Mouse (Mus musculus): ENCODE results near the gene R3hdml. TPM values are rescaled to one million over a fixed set of nuclear protein-coding genes. Genes with fewer than 3 reads are reported as not detected.

The R3hdml gene
- polyA plus RNA-seq, 1 experiment from 2014 or later = 0.29 TPM

GRCm38 (mm10) chr2:163541568-163542182, 49.6 kb downstream of the R3hdml start:
- Histone ChIP-seq H3K4me1 (replicated peaks; ENCODE audit: control insufficient read depth, insufficient read depth, low read length) (no peaks in the 10 kb centered on the region), H3K27me3 (ENCODE audit: control insufficient read depth, insufficient read depth, low read length) (no peaks in the 10 kb centered on the region), H3K36me3 (replicated peaks; ENCODE audit: control insufficient read depth, insufficient read depth) (no peaks in the 10 kb centered on the region), H3K4me3 (replicated peaks; ENCODE audit: low read length) (no peak overlapping the region), H3K9me3 (ENCODE audit: control insufficient read depth, low read length) (no peaks in the 10 kb centered on the region), H3K9ac (no peak overlapping the region), H3K27ac (no peak overlapping the region), H3K4me2 (replicated peaks) (no peak overlapping the region)
- WGBS = 82% methylated on average over 10 of the region's 10 CpGs
- ATAC-seq (ENCODE audit: low FRiP score) (no peak), DNase-seq (ENCODE audit: low spot score) (no peak)

GRCm38 (mm10) chr2:163542674-163543073, 50.6 kb downstream of the R3hdml start:
- 89% methylated on average over 10 of the region's 10 CpGs for WGBS
- ATAC-seq (ENCODE audit: low FRiP score) (no peak), DNase-seq (ENCODE audit: low spot score) (no peak)
- H3K9me3 ChIP-seq (ENCODE audit: control insufficient read depth, low read length) = no peaks in the 10 kb centered on the region
- H3K4me1 ChIP-seq (replicated peaks; ENCODE audit: control insufficient read depth, insufficient read depth, low read length) = no peaks in the 10 kb centered on the region
- no peak overlapping the region for H3K27ac ChIP-seq
- no peak overlapping the region for H3K4me2 ChIP-seq (replicated peaks)
- H3K27me3 ChIP-seq (ENCODE audit: control insufficient read depth, insufficient read depth, low read length) = no peaks in the 10 kb centered on the region
- no peaks in the 10 kb centered on the region for H3K36me3 ChIP-seq (replicated peaks; ENCODE audit: control insufficient read depth, insufficient read depth)
- no peak overlapping the region for H3K9ac ChIP-seq
- no peak overlapping the region for H3K4me3 ChIP-seq (replicated peaks; ENCODE audit: low read length)

- Histone ChIP-seq H3K9ac (no peak overlapping the region), H3K27ac (no peak overlapping the region), H3K36me3 (replicated peaks; ENCODE audit: control insufficient read depth, insufficient read depth) (no peaks in the 10 kb centered on the region), H3K27me3 (ENCODE audit: control insufficient read depth, insufficient read depth, low read length) (no peaks in the 10 kb centered on the region), H3K4me3 (replicated peaks; ENCODE audit: low read length) (no peak overlapping the region), H3K4me2 (replicated peaks) (no peak overlapping the region), H3K9me3 (ENCODE audit: control insufficient read depth, low read length) (no peaks in the 10 kb centered on the region), H3K4me1 (replicated peaks; ENCODE audit: control insufficient read depth, insufficient read depth, low read length) (no peaks in the 10 kb centered on the region)
- WGBS = 78% methylated on average over 14 of the region's 14 CpGs
- ATAC-seq (ENCODE audit: low FRiP score) = no peak
- no peak for DNase-seq (ENCODE audit: low spot score)
Measured at GRCm38 (mm10) chr2:163546623-163547318, 54.7 kb downstream of the R3hdml start.

- Histone ChIP-seq H3K27me3 (ENCODE audit: control insufficient read depth, insufficient read depth, low read length) (no peaks in the 10 kb centered on the region), H3K36me3 (replicated peaks; ENCODE audit: control insufficient read depth, insufficient read depth) (no peaks in the 10 kb centered on the region), H3K9ac (no peak overlapping the region), H3K4me1 (replicated peaks; ENCODE audit: control insufficient read depth, insufficient read depth, low read length) (no peaks in the 10 kb centered on the region), H3K4me2 (replicated peaks) (no peak overlapping the region), H3K9me3 (ENCODE audit: control insufficient read depth, low read length) (no peaks in the 10 kb centered on the region), H3K4me3 (replicated peaks; ENCODE audit: low read length) (no peak overlapping the region), H3K27ac (no peak overlapping the region)
- 80% methylated on average over 6 of the region's 6 CpGs for WGBS
- ATAC-seq (ENCODE audit: low FRiP score) = no peak
- DNase-seq (ENCODE audit: low spot score) = no peak
Measured at GRCm38 (mm10) chr2:163548822-163549221, 56.7 kb downstream of the R3hdml start.

GRCm38 (mm10) chr2:163549786-163550185, 57.7 kb downstream of the R3hdml start:
- no peaks in the 10 kb centered on the region for H3K36me3 ChIP-seq (replicated peaks; ENCODE audit: control insufficient read depth, insufficient read depth)
- H3K27ac ChIP-seq = no peak overlapping the region
- no peaks in the 10 kb centered on the region for H3K27me3 ChIP-seq (ENCODE audit: control insufficient read depth, insufficient read depth, low read length)
- no peak overlapping the region for H3K4me2 ChIP-seq (replicated peaks)
- ATAC-seq (ENCODE audit: low FRiP score) (no peak), DNase-seq (ENCODE audit: low spot score) (no peak)
- WGBS = 31% methylated on average over 6 of the region's 6 CpGs
- no peak overlapping the region for H3K9ac ChIP-seq
- no peaks in the 10 kb centered on the region for H3K4me1 ChIP-seq (replicated peaks; ENCODE audit: control insufficient read depth, insufficient read depth, low read length)
- no peak overlapping the region for H3K4me3 ChIP-seq (replicated peaks; ENCODE audit: low read length)
- H3K9me3 ChIP-seq (ENCODE audit: control insufficient read depth, low read length) = no peaks in the 10 kb centered on the region

Other genes with a start within 250 kb of the R3hdml start
- 0.27 and 0.37 TPM in 2 replicates for gene Jph2, start 94.3 kb upstream of the R3hdml start, polyA plus RNA-seq (2014; fragmentation: Nextera tagmentation; extraction: Ambion mirVana)
- 74.8 and 78.9 TPM in 2 replicates for gene Oser1, start 67.6 kb upstream of the R3hdml start, polyA plus RNA-seq (2014; fragmentation: Nextera tagmentation; extraction: Ambion mirVana)
- gene Gdap1l1, start 53.8 kb upstream of the R3hdml start, polyA plus RNA-seq (2014; fragmentation: Nextera tagmentation; extraction: Ambion mirVana) = 121 and 137 TPM in 2 replicates
- gene Fitm2, start 19.7 kb upstream of the R3hdml start, polyA plus RNA-seq (2014; fragmentation: Nextera tagmentation; extraction: Ambion mirVana) = 16.3 and 18.7 TPM in 2 replicates
- gene Hnf4a, start 14.5 kb downstream of the R3hdml start, polyA plus RNA-seq (2014; fragmentation: Nextera tagmentation; extraction: Ambion mirVana) = not detected in 2 replicates
- 51.6 and 53.5 TPM in 2 replicates for gene Ttpal, start 110.0 kb downstream of the R3hdml start, polyA plus RNA-seq (2014; fragmentation: Nextera tagmentation; extraction: Ambion mirVana)
- 42.1 and 45.1 TPM in 2 replicates for gene Serinc3, start 152.8 kb downstream of the R3hdml start, polyA plus RNA-seq (2014; fragmentation: Nextera tagmentation; extraction: Ambion mirVana)
- gene Pkig, start 166.1 kb downstream of the R3hdml start, polyA plus RNA-seq (2014; fragmentation: Nextera tagmentation; extraction: Ambion mirVana) = 107 and 117 TPM in 2 replicates